Mouse (Mus musculus): Measurements from ENCODE around the gene Tekt1. TPM values are rescaled to one million over a fixed set of nuclear protein-coding genes. Genes with fewer than 3 reads are reported as not detected.
A peak's percentile ranks its signal among the peaks of the same experiment; 100 is the strongest.

Tekt1 gene
- polyA plus RNA-seq, 1 experiment from 2014 or later: 17.8 TPM

GRCm38 (mm10) chr11:72369904-72370672 lies 7.8 kb upstream of the Tekt1 start:
- Histone ChIP-seq H3K9ac (ENCODE audit: low read length) (no peak overlapping the region), H3K4me2 (ENCODE audit: low read depth, low read length) (no peak overlapping the region), H3K4me3 (ENCODE audit: low read length) (no peak overlapping the region), H3K4me1 (replicated peaks; ENCODE audit: control insufficient read depth, insufficient read depth, low read length) (peaks cover 5% of the 10 kb centered on the region; the same call in 1 of the 2 replicates), H3K9me3 (ENCODE audit: control insufficient read depth, low read length) (no peaks in the 10 kb centered on the region), H3K27me3 (ENCODE audit: control insufficient read depth, insufficient read depth, low read depth, low read length) (no peaks in the 10 kb centered on the region), H3K36me3 (ENCODE audit: control insufficient read depth, insufficient read depth, low read length) (no peaks in the 10 kb centered on the region), H3K27ac (ENCODE audit: low read length) (peak overlapping the region; percentile 26; the same call in 1 of the 2 replicates)
- 11% methylated on average over 12 of the region's 12 CpGs for WGBS
- ATAC-seq (ENCODE audit: low read depth): peak; percentile 82

GRCm38 (mm10) chr11:72367934-72368674 lies 5.9 kb upstream of the Tekt1 start:
- Histone ChIP-seq H3K27me3 (ENCODE audit: control insufficient read depth, insufficient read depth, low read depth, low read length) (no peaks in the 10 kb centered on the region), H3K9ac (ENCODE audit: low read length) (no peak overlapping the region), H3K4me3 (ENCODE audit: low read length) (no peak overlapping the region), H3K4me1 (replicated peaks; ENCODE audit: control insufficient read depth, insufficient read depth, low read length) (peaks cover 11% of the 10 kb centered on the region; the same call in 1 of the 2 replicates), H3K36me3 (ENCODE audit: control insufficient read depth, insufficient read depth, low read length) (no peaks in the 10 kb centered on the region), H3K27ac (ENCODE audit: low read length) (no peak overlapping the region), H3K9me3 (ENCODE audit: control insufficient read depth, low read length) (no peaks in the 10 kb centered on the region), H3K4me2 (ENCODE audit: low read depth, low read length) (no peak overlapping the region)
- no peak for ATAC-seq (ENCODE audit: low read depth)
- WGBS: 53% methylated on average over 11 of the region's 11 CpGs

- Histone ChIP-seq H3K4me3 (ENCODE audit: low read length) (no peak overlapping the region), H3K9ac (ENCODE audit: low read length) (no peak overlapping the region), H3K36me3 (ENCODE audit: control insufficient read depth, insufficient read depth, low read length) (no peaks in the 10 kb centered on the region), H3K27ac (ENCODE audit: low read length) (no peak overlapping the region), H3K4me2 (ENCODE audit: low read depth, low read length) (no peak overlapping the region), H3K27me3 (ENCODE audit: control insufficient read depth, insufficient read depth, low read depth, low read length) (no peaks in the 10 kb centered on the region), H3K9me3 (ENCODE audit: control insufficient read depth, low read length) (no peaks in the 10 kb centered on the region), H3K4me1 (replicated peaks; ENCODE audit: control insufficient read depth, insufficient read depth, low read length) (peaks cover 15% of the 10 kb centered on the region)
- no peak for ATAC-seq (ENCODE audit: low read depth)
- 60% methylated on average over 9 of the region's 9 CpGs for WGBS
Measured at GRCm38 (mm10) chr11:72366126-72366525, 3.9 kb upstream of the Tekt1 start.

GRCm38 (mm10) chr11:72364526-72364925 lies 2.3 kb upstream of the Tekt1 start:
- ATAC-seq (ENCODE audit: low read depth): no peak
- Histone ChIP-seq H3K9me3 (ENCODE audit: control insufficient read depth, low read length) (no peaks in the 10 kb centered on the region), H3K27me3 (ENCODE audit: control insufficient read depth, insufficient read depth, low read depth, low read length) (no peaks in the 10 kb centered on the region), H3K36me3 (ENCODE audit: control insufficient read depth, insufficient read depth, low read length) (no peaks in the 10 kb centered on the region), H3K4me2 (ENCODE audit: low read depth, low read length) (no peak overlapping the region), H3K9ac (ENCODE audit: low read length) (no peak overlapping the region), H3K27ac (ENCODE audit: low read length) (no peak overlapping the region), H3K4me1 (replicated peaks; ENCODE audit: control insufficient read depth, insufficient read depth, low read length) (peaks cover 12% of the 10 kb centered on the region), H3K4me3 (ENCODE audit: low read length) (no peak overlapping the region)
- WGBS: 85% methylated on average over 5 of the region's 5 CpGs

- Histone ChIP-seq H3K4me1 (replicated peaks; ENCODE audit: control insufficient read depth, insufficient read depth, low read length) (peaks cover 10% of the 10 kb centered on the region), H3K27ac (ENCODE audit: low read length) (peak overlapping the region; percentile 6; the same call in 1 of the 2 replicates), H3K9ac (ENCODE audit: low read length) (no peak overlapping the region), H3K36me3 (ENCODE audit: control insufficient read depth, insufficient read depth, low read length) (no peaks in the 10 kb centered on the region), H3K4me3 (ENCODE audit: low read length) (no peak overlapping the region), H3K4me2 (ENCODE audit: low read depth, low read length) (no peak overlapping the region), H3K27me3 (ENCODE audit: control insufficient read depth, insufficient read depth, low read depth, low read length) (no peaks in the 10 kb centered on the region), H3K9me3 (ENCODE audit: control insufficient read depth, low read length) (no peaks in the 10 kb centered on the region)
- WGBS: 24% methylated on average over 8 of the region's 8 CpGs
- ATAC-seq (ENCODE audit: low read depth): peak; percentile 32; the same call in 1 of the 2 replicates
Measured at GRCm38 (mm10) chr11:72363523-72364240, 1.4 kb upstream of the Tekt1 start.

- H3K27me3 ChIP-seq (ENCODE audit: control insufficient read depth, insufficient read depth, low read depth, low read length): no peaks in the 10 kb centered on the region
- peak; percentile 75 for ATAC-seq (ENCODE audit: low read depth)
- no peaks in the 10 kb centered on the region for H3K9me3 ChIP-seq (ENCODE audit: control insufficient read depth, low read length)
- WGBS: 8% methylated on average over 42 of the region's 42 CpGs
- H3K27ac ChIP-seq (ENCODE audit: low read length): no peak overlapping the region
- H3K4me3 ChIP-seq (ENCODE audit: low read length): peak overlapping the region; percentile 52
- peak overlapping the region; percentile 85 for H3K4me2 ChIP-seq (ENCODE audit: low read depth, low read length)
- peaks cover 10% of the 10 kb centered on the region for H3K4me1 ChIP-seq (replicated peaks; ENCODE audit: control insufficient read depth, insufficient read depth, low read length)
- peak overlapping the region; percentile 60 for H3K9ac ChIP-seq (ENCODE audit: low read length)
- no peaks in the 10 kb centered on the region for H3K36me3 ChIP-seq (ENCODE audit: control insufficient read depth, insufficient read depth, low read length)
Measured at GRCm38 (mm10) chr11:72361385-72362346, 576 bp downstream of the Tekt1 start.

GRCm38 (mm10) chr11:72354971-72355728 lies 7.1 kb downstream of the Tekt1 start:
- no peak overlapping the region for H3K9ac ChIP-seq (ENCODE audit: low read length)
- 24% methylated on average over 20 of the region's 20 CpGs for WGBS
- peak; percentile 65; the same call in 1 of the 2 replicates for ATAC-seq (ENCODE audit: low read depth)

GRCm38 (mm10) chr11:72353186-72353585 lies 9.1 kb downstream of the Tekt1 start:
- H3K9me3 ChIP-seq (ENCODE audit: control insufficient read depth, low read length): no peaks in the 10 kb centered on the region
- H3K9ac ChIP-seq (ENCODE audit: low read length): no peak overlapping the region
- WGBS: 66% methylated on average over 3 of the region's 3 CpGs
- H3K4me2 ChIP-seq (ENCODE audit: low read depth, low read length): no peak overlapping the region
- no peak for ATAC-seq (ENCODE audit: low read depth)
- no peaks in the 10 kb centered on the region for H3K27me3 ChIP-seq (ENCODE audit: control insufficient read depth, insufficient read depth, low read depth, low read length)
- no peak overlapping the region for H3K27ac ChIP-seq (ENCODE audit: low read length)
- H3K4me1 ChIP-seq (replicated peaks; ENCODE audit: control insufficient read depth, insufficient read depth, low read length): peaks cover 13% of the 10 kb centered on the region
- H3K4me3 ChIP-seq (ENCODE audit: low read length): no peak overlapping the region
- H3K36me3 ChIP-seq (ENCODE audit: control insufficient read depth, insufficient read depth, low read length): no peaks in the 10 kb centered on the region

More at GRCm38 (mm10) chr11:72354971-72355728, 7.1 kb downstream of the Tekt1 start:
- Histone ChIP-seq H3K36me3 (ENCODE audit: control insufficient read depth, insufficient read depth, low read length) (no peaks in the 10 kb centered on the region), H3K27ac (ENCODE audit: low read length) (no peak overlapping the region), H3K4me1 (replicated peaks; ENCODE audit: control insufficient read depth, insufficient read depth, low read length) (peaks cover 2% of the 10 kb centered on the region; the same call in 1 of the 2 replicates), H3K27me3 (ENCODE audit: control insufficient read depth, insufficient read depth, low read depth, low read length) (no peaks in the 10 kb centered on the region), H3K4me2 (ENCODE audit: low read depth, low read length) (peak overlapping the region; percentile 42), H3K9me3 (ENCODE audit: control insufficient read depth, low read length) (no peaks in the 10 kb centered on the region), H3K4me3 (ENCODE audit: low read length) (no peak overlapping the region)
